Mouse (Mus musculus) CH12.LX (cell line): ENCODE data around the gene Hist1h2bk. TPM values are rescaled to one million over a fixed set of nuclear protein-coding genes. Genes with fewer than 3 reads are reported as not detected.
A peak's percentile ranks its signal among the peaks of the same experiment; 100 is the strongest.
"Not testable (repeated sequence)": the region's sequence is repeated elsewhere in the genome, so short reads cannot be mapped to it uniquely, and the experiment has no call there.

Source experiments
- DNase-seq: peaks from one replicate; pipeline ENCODE4 v3.0.0-alpha.2; 2013; ENCODE audit errors: extremely low read depth
- H3K27ac ChIP-seq: 2 replicates; pipeline ENCODE4 v1.5.1; 2012; ENCODE audit warnings: low read depth, mild to moderate bottlenecking, control low read depth, moderate library complexity; ENCODE audit not compliant: insufficient read depth
- H3K27me3 ChIP-seq: replicated peaks from 2 replicates; pipeline ENCODE3; 2012; ENCODE audit warnings: inconsistent platforms
- H3K36me3 ChIP-seq, 2 experiments: replicated peaks in 1 of 2; 2 replicates each; pipeline versions ENCODE3 to v1.6.1; 2012; ENCODE audit warnings: inconsistent platforms in 1 of 2, low read length in 1 of 2, mild to moderate bottlenecking in 1 of 2, mixed read lengths in 1 of 2, moderate library complexity in 1 of 2; ENCODE audit not compliant: control insufficient read depth in 1 of 2, insufficient read depth in 1 of 2
- H3K4me1 ChIP-seq, 2 experiments: 2 replicates each; pipeline ENCODE4 v1.6.1; 2012; ENCODE audit warnings: inconsistent platforms in 1 of 2, moderate library complexity in 1 of 2; ENCODE audit not compliant: insufficient read depth in 2 of 2, control insufficient read depth in 1 of 2
- H3K4me2 ChIP-seq: 2 replicates; pipeline ENCODE4 v1.6.1; 2012; ENCODE audit warnings: low read depth, mild to moderate bottlenecking, control low read depth; ENCODE audit not compliant: poor library complexity, insufficient read depth, severe bottlenecking
- H3K4me3 ChIP-seq, 3 experiments: fragments of 150-350 bp in 1 of 3; sonication (generic) in 1 of 3; replicated peaks in 1 of 3; 2 replicates each; pipeline versions ENCODE3 to v1.5.1; 2011 to 2012; ENCODE audit warnings: low read depth in 2 of 3, low read length in 2 of 3, mild to moderate bottlenecking in 2 of 3, moderate library complexity in 2 of 3, control low read depth in 1 of 3, improper control_type of control experiment in 1 of 3, inconsistent platforms in 1 of 3, mixed read lengths in 1 of 3; ENCODE audit not compliant: poor library complexity in 1 of 3
- H3K79me2 ChIP-seq: replicated peaks from 2 replicates; pipeline ENCODE4 v1.6.1; 2012; ENCODE audit warnings: mild to moderate bottlenecking, moderate library complexity; ENCODE audit not compliant: control insufficient read depth, poor library complexity, insufficient read depth, severe bottlenecking; ENCODE audit errors: extremely low read depth
- H3K9ac ChIP-seq: 2 replicates; pipeline ENCODE4 v1.6.1; 2012; ENCODE audit warnings: low read depth, mild to moderate bottlenecking, control low read depth, moderate library complexity; ENCODE audit not compliant: insufficient read depth
- H3K9me3 ChIP-seq: replicated peaks from 2 replicates; pipeline ENCODE3; 2012; ENCODE audit warnings: low read length, inconsistent platforms, mixed read lengths
- BHLHE40 ChIP-seq: IDR thresholded peaks from 2 replicates; pipeline ENCODE4 v1.6.1; 2011; ENCODE audit warnings: mild to moderate bottlenecking, low read depth, low read length, improper control_type of control experiment
- CHD2 ChIP-seq: IDR thresholded peaks from 2 replicates; pipeline ENCODE4 v1.6.1; 2011; ENCODE audit warnings: low read length, improper control_type of control experiment
- CTCF ChIP-seq, 2 experiments: IDR thresholded peaks in 1 of 2; conservative IDR thresholded peaks in 1 of 2; 2 replicates each; pipeline ENCODE4 v1.5.1; 2011 to 2012; ENCODE audit warnings: low read depth in 2 of 2, low read length in 2 of 2, improper control_type of control experiment in 1 of 2, inconsistent platforms in 1 of 2, mild to moderate bottlenecking in 1 of 2, moderate library complexity in 1 of 2
- E2F4 ChIP-seq: IDR thresholded peaks from 2 replicates; pipeline ENCODE4 v1.6.1; 2011; ENCODE audit warnings: low read depth, low read length, improper control_type of control experiment; ENCODE audit not compliant: insufficient replicate concordance
- ELF1 ChIP-seq: IDR thresholded peaks from 2 replicates; pipeline ENCODE4 v1.6.1; 2014; ENCODE audit warnings: low read depth, mild to moderate bottlenecking, inconsistent platforms, low read length, improper control_type of control experiment
- EP300 ChIP-seq: IDR thresholded peaks from 2 replicates; pipeline ENCODE4 v1.6.1; 2011; ENCODE audit warnings: low read length, improper control_type of control experiment
- ETS1 ChIP-seq: conservative IDR thresholded peaks from 2 replicates; pipeline ENCODE4 v1.6.1; 2012; ENCODE audit warnings: low read depth, mild to moderate bottlenecking, inconsistent platforms, low read length, improper control_type of control experiment, moderate library complexity
- HCFC1 ChIP-seq: IDR thresholded peaks from 2 replicates; pipeline ENCODE4 v1.6.1; 2012; ENCODE audit warnings: low read depth, mild to moderate bottlenecking, inconsistent platforms, low read length, improper control_type of control experiment
- IRF4 ChIP-seq: IDR thresholded peaks from 2 replicates; pipeline ENCODE4 v1.6.1; 2014; ENCODE audit warnings: low read depth, mild to moderate bottlenecking, inconsistent platforms, low read length, improper control_type of control experiment
- KAT2A ChIP-seq: IDR thresholded peaks from 2 replicates; pipeline ENCODE4 v1.6.1; 2012; ENCODE audit warnings: low read length, improper control_type of control experiment, inconsistent platforms; ENCODE audit not compliant: insufficient replicate concordance
- MAFK ChIP-seq: IDR thresholded peaks from 2 replicates; pipeline ENCODE4 v1.6.1; 2011; ENCODE audit warnings: low read length, improper control_type of control experiment; ENCODE audit not compliant: insufficient replicate concordance
- MAX ChIP-seq: IDR thresholded peaks from 2 replicates; pipeline ENCODE4 v1.6.1; 2011; ENCODE audit warnings: low read length, improper control_type of control experiment
- MEF2A ChIP-seq: IDR thresholded peaks from 2 replicates; pipeline ENCODE4 v1.6.1; 2014; ENCODE audit warnings: low read depth, mild to moderate bottlenecking, inconsistent platforms, low read length, improper control_type of control experiment, borderline replicate concordance
- MXI1 ChIP-seq: IDR thresholded peaks from 2 replicates; pipeline ENCODE4 v1.6.1; 2011; ENCODE audit warnings: mild to moderate bottlenecking, low read depth, low read length, improper control_type of control experiment
- NELFE ChIP-seq: IDR thresholded peaks from 2 replicates; pipeline ENCODE4 v1.6.1; 2011; ENCODE audit warnings: low read depth, low read length, improper control_type of control experiment
- NRF1 ChIP-seq: IDR thresholded peaks from 2 replicates; pipeline ENCODE4 v1.6.1; 2014; ENCODE audit warnings: low read depth, mild to moderate bottlenecking, inconsistent platforms, low read length, improper control_type of control experiment, moderate library complexity
- PAX5 ChIP-seq: IDR thresholded peaks from 2 replicates; pipeline ENCODE4 v1.6.1; 2012; ENCODE audit warnings: low read length, inconsistent platforms, mixed read lengths
- POLR2A ChIP-seq: IDR thresholded peaks from 2 replicates; pipeline ENCODE4 v1.6.1; 2011; ENCODE audit warnings: low read depth, mild to moderate bottlenecking, improper control_type of control experiment, low read length
- POLR2AphosphoS2 ChIP-seq: IDR thresholded peaks from 2 replicates; pipeline ENCODE4 v1.6.1; 2011; ENCODE audit warnings: low read depth, low read length, improper control_type of control experiment
- RCOR1 ChIP-seq: conservative IDR thresholded peaks from 2 replicates; pipeline ENCODE4 v1.6.1; 2012; ENCODE audit warnings: low read depth, mild to moderate bottlenecking, inconsistent platforms, low read length, improper control_type of control experiment
- SIN3A ChIP-seq: IDR thresholded peaks from 2 replicates; pipeline ENCODE4 v1.6.1; 2012; ENCODE audit warnings: low read length, improper control_type of control experiment, inconsistent platforms
- SMC3 ChIP-seq: IDR thresholded peaks from 2 replicates; pipeline ENCODE4 v1.6.1; 2011; ENCODE audit warnings: low read depth, low read length, improper control_type of control experiment
- TBP ChIP-seq: conservative IDR thresholded peaks from 2 replicates; pipeline ENCODE4 v1.6.1; 2011; ENCODE audit warnings: low read depth, low read length, improper control_type of control experiment
- TCF12 ChIP-seq: IDR thresholded peaks from 2 replicates; pipeline ENCODE4 v1.6.1; 2014; ENCODE audit warnings: low read depth, mild to moderate bottlenecking, inconsistent platforms, low read length, improper control_type of control experiment
- UBTF ChIP-seq: IDR thresholded peaks from 2 replicates; pipeline ENCODE4 v1.6.1; 2012; ENCODE audit warnings: low read depth, mild to moderate bottlenecking, inconsistent platforms, low read length, improper control_type of control experiment, moderate library complexity
- USF1 ChIP-seq: IDR thresholded peaks from 2 replicates; pipeline ENCODE4 v1.6.1; 2014; ENCODE audit warnings: low read depth, mild to moderate bottlenecking, inconsistent platforms, low read length, improper control_type of control experiment
- ZKSCAN1 ChIP-seq: IDR thresholded peaks from 2 replicates; pipeline ENCODE4 v1.6.1; 2012; ENCODE audit warnings: low read depth, inconsistent platforms, low read length, improper control_type of control experiment, borderline replicate concordance
- ZMIZ1 ChIP-seq: IDR thresholded peaks from 2 replicates; pipeline ENCODE4 v1.6.1; 2012; ENCODE audit warnings: low read depth, mild to moderate bottlenecking, inconsistent platforms, low read length, improper control_type of control experiment
- ZNF384 ChIP-seq: IDR thresholded peaks from 2 replicates; pipeline ENCODE4 v1.6.1; 2012; ENCODE audit warnings: low read depth, low read length, improper control_type of control experiment, inconsistent platforms
- dilution Hi-C: fragments of 300-500 bp; cut with MboI; formaldehyde crosslinking; loops from 2 replicates; pipeline ENCODE4 v1.14.3; 2020; ENCODE audit warnings: low sequenced_read_pairs; ENCODE audit not compliant: extremely low pct_unique_long_range_greater_than_20kb, extremely low pct_ligation_motif_present
- in situ Hi-C: fragments of 300-500 bp; cut with MboI; formaldehyde crosslinking; loops from 3 replicates; pipeline ENCODE4 v1.14.3; 2019; ENCODE audit warnings: low sequenced_read_pairs, low pct_ligation_motif_present, low pct_unique_long_range_greater_than_20kb, mixed read lengths
- polyA plus RNA-seq: library from polyadenylated mRNA; unstranded; fragments of >175 nt; gene quantifications from 2 replicates; pipeline ENCODE4 v1.2.1, GENCODE M21; 2012; ENCODE audit warnings: low read depth; ENCODE audit not compliant: insufficient read length
- total RNA-seq, 2 experiments: library from RNA; depleted of rRNA; stranded (reverse); fragments of 300-350 nt in 1 of 2; fragments of >200 nt in 1 of 2; gene quantifications; 2 replicates each; pipeline ENCODE4 v1.2.3; 2012 to 2014

Hist1h2bk gene
- total and polyA plus RNA-seq, 3 experiments, result 8.1 to 2,636 (median 47.2) TPM

- peaks cover 0 to 42% of the 10 kb centered on the region in 2 experiments; a peak in 2 of 4 replicates for H3K4me1 ChIP-seq
- H3K4me3 ChIP-seq, result peak within 1 kb of the TSS; percentile 41 to 67 (median 48)
- DNase-seq, result peak; percentile 95
- H3K27me3 ChIP-seq, H3K36me3 ChIP-seq, dilution Hi-C loops, H3K79me2 ChIP-seq, H3K9me3 ChIP-seq: not testable (repeated sequence)
- in situ Hi-C loops, result loop anchor here (10.0 to 25.0 kb wide), 2 partner anchors 1384 to 1721 kb away; partner anchors contain the start of genes Abt1, Hist1h1a, Hist1h2ab and Hist1h3a
- TF ChIP-seq UBTF (peak; percentile 97), MEF2A (peak; percentile 29; the same call in 1 of the 2 replicates), MXI1 (0 out of 2 replicates have a peak, but pooled peaks have one; percentile 45), SIN3A (peak; percentile 74; the same call in 1 of the 2 replicates), BHLHE40 (peak; percentile 4; the same call in 1 of the 2 replicates), ZMIZ1 (peak; percentile 99), NELFE (peak; percentile 99), HCFC1 (peak; percentile 84), RCOR1 (peak; percentile 98), TCF12 (peak; percentile 73), ETS1 (0 out of 2 replicates have a peak, but pooled peaks have one; percentile 24), TBP (peak; percentile 98), POLR2A (peak; percentile 96), ELF1 (peak; percentile 88), POLR2AphosphoS2 (peak; percentile 50; the same call in 1 of the 2 replicates), CHD2 (peak; percentile 81)
- H3K9ac ChIP-seq, result peak within 1 kb of the TSS; percentile 81
- H3K27ac ChIP-seq, result peak within 1 kb of the TSS; percentile 96
- H3K4me2 ChIP-seq, result peak within 1 kb of the TSS; percentile 96
These were observed 5.5 kb downstream of the Hist1h2bk start, which contains the start of gene Hist1h4i for GRCm38 (mm10) chr13:22041142-22041536. Gene Hist1h4i, minus strand, starts transcription at chr13:22041362.

- H3K79me2 ChIP-seq, result no peaks in the 10 kb centered on the region
- DNase-seq, result peak; percentile 79
- H3K4me2 ChIP-seq, result peak overlapping the region; percentile 41
- H3K9ac ChIP-seq, result peak overlapping the region; percentile 76
- dilution Hi-C loops, result no loop called here
- peak overlapping the region; percentile 87 for H3K27ac ChIP-seq
- in situ Hi-C loops, result loop anchor here (10.0 to 25.0 kb wide), 2 partner anchors 1383 to 1720 kb away; partner anchors contain the start of genes Abt1, Hist1h1a, Hist1h2ab and Hist1h3a
- H3K9me3 ChIP-seq, result no peaks in the 10 kb centered on the region
- H3K36me3 ChIP-seq, result no peaks in the 10 kb centered on the region
- H3K4me3 ChIP-seq, result peak overlapping the region; percentile 35 to 48 (median 36)
- H3K27me3 ChIP-seq, result no peaks in the 10 kb centered on the region
- peaks cover 0 to 36% of the 10 kb centered on the region in 2 experiments; a peak in 2 of 4 replicates for H3K4me1 ChIP-seq
- TF ChIP-seq SMC3 (peak; percentile 24), CTCF (conservative IDR thresholded peaks at IDR 0.05 in 1 of 2, IDR thresholded peaks at IDR 0.05 in 1 of 2; ENCODE audit: low read depth in 2 of 2, low read length in 2 of 2) (no peak), ZMIZ1 (peak; percentile 97), PAX5 (no peak), NRF1 (no peak), MXI1 (peak; percentile 39), IRF4 (no peak), KAT2A (0 out of 2 replicates have a peak, but pooled peaks have one; percentile 51), MAX (no peak; the same call in 1 of the 2 replicates), MAFK (peak; percentile 68; the same call in 1 of the 2 replicates), USF1 (no peak), ZNF384 (no peak), EP300 (no peak), ELF1 (no peak), NELFE (peak; percentile 71), ZKSCAN1 (no peak), E2F4 (0 out of 2 replicates have a peak, but pooled peaks have one; percentile 59)
These were observed 6.2 kb downstream of the Hist1h2bk start for GRCm38 (mm10) chr13:22041651-22042567.
